Mouse (Mus musculus) embryo, embryonic 9.5 days (tissue): Measurements from ENCODE around the gene Heatr5b.
A peak's percentile ranks its signal among the peaks of the same experiment; 100 is the strongest.

Experiments used
- DNase-seq: peaks from one replicate; pipeline ENCODE4 v3.0.0-alpha.2; 2017; ENCODE audit errors: extremely low spot score

The Heatr5b gene

GRCm38 (mm10) chr17:78768937-78769336 lies 66.2 kb downstream of the Heatr5b start:
- DNase-seq: no peak

DNA sequence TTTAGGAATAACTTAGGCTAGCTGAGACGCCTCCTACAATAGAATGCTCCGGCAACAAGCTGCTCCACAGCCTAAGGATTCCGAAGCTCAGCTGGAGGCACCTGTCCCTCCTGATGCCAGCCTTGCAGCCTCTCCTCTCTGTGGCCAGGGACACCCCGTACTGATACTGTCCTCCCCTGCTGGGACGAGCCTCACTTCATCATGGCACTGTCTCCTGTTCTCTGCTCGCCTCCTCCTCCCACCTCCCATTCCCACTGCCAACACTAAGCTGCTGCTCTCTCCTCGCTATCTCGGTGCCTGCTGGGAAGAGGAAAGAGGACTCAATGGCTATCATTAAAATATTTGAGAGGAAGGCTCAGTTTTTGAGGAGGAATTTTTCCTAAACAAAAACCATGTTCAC lies 67.6 kb downstream of the Heatr5b start:
- DNase-seq: no peak

GRCm38 (mm10) chr17:78766084-78766483 lies 69.1 kb downstream of the Heatr5b start:
- no peak for DNase-seq

- DNase-seq: no peak
Observed at GRCm38 (mm10) chr17:78763272-78763671, 71.9 kb downstream of the Heatr5b start.

DNA sequence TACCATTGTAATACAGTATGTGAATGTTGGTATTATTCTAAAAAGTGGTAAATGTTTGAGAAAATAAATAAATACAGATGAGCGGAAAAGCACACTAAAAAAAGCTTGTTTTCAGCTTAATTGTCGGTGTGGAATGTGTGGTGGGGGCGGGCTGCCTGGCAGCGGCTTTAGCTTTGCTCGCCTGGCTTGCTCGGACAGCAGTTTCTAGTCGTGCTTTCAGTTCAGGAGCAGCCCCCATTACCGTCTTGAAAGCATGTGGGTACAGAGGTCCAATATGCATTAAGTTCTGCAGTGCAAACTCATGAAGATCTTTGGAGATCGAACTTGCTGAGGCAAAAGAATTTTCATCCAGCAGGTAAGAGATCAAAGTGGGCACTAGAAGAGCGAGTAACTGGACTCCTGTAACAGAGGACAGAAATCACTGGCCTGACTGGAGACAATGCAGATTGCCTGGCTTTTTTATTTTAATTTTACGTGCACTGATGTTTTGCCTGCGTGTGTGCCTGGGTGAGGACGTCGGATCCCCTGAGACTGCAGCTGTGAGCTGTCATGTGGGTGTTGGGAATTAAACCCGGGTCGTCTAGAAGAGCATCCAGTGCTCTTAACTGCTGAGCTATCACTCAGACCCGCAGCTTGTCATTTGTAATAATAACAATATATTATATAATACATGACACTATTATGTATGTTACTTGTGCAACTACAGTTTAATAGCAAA lies 82.1 kb downstream of the Heatr5b start:
- DNase-seq: no peak

DNA sequence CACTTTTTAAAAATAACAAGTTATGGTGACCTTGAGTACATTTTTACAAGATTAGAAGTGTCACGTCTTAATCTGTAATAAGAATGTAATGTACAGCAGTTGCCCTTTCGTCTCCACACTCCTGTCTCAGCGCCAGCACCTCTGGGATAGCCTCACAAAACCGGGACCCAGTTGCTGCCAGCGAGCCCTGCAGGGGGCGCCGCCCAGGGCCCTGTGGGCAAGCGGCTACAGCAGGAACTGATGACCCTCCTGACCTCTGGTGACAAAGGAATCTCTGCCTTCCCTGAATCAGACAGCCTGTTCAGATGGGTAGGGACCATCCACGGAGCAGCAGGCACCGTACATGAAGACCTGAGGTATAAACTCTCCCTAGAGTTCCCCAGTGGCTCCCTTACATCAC lies 83.1 kb downstream of the Heatr5b start:
- no peak for DNase-seq

DNA sequence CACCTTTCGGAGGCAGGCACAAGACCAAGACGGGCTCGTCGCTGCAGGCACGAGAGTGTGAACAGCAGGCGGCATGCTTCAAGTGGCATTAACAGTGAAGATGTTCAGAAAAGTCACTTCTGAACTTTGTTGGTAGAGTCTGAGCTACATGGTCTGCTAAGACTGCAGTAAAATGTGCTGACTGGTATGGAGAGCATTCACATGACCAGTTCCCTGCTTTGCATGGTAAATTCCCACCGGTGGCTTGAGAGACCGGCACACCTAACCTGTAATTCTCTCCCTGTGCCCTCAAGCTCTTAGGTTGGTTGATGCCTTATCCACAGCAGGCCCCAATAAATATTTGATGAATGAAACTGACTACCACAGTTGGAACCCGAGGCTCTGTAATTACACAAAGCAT lies 86.7 kb downstream of the Heatr5b start:
- no peak for DNase-seq

- no peak for DNase-seq
Observed at GRCm38 (mm10) chr17:78738416-78738815, 96.7 kb downstream of the Heatr5b start.

DNA sequence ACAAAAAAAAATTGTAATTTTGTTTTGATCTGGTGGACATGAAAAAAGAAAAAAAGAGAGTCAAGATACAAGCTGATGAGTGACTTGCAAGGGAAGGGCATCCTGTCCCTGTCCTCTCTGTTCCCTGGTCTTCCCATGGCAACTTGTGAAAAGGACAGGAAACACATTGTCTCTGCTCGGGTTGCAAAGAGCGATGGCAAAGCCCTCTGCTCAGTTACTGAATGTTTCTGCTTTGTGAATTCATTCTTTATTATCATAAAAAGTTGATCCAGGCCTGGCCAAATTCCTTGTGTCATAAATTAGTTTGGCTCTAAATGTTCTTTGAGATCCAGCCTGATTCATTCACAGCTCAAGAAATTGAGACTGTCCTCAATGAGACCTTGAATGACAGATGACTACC lies 97.4 kb downstream of the Heatr5b start:
- DNase-seq: no peak

DNA sequence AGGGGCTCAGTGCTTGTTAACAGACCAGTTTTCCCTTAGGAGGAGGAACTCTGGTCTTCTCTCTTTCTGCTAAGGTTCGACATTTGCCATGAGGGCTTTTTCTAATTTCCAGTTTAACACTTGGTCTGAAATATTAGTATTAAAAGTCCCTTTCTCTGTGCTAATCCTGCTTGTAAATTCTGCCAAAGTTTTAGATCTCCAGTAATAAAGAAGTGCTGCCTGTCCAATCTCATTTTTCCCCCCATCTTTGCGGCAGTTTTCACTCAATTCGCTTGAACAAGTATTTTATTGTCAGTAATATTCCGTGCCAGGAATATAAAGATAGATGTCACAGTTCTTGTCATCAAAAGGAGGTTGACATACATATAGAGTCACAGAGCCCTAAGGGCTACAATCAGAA lies 98.1 kb downstream of the Heatr5b start, which contains the start of gene Strn:
TSS of gene Strn (minus strand) at position 101 of the 400 bp plus-strand sequence.
- no peak for DNase-seq

- DNase-seq: peak; percentile 99
Observed at GRCm38 (mm10) chr17:78736473-78736988, 98.6 kb downstream of the Heatr5b start.

DNA sequence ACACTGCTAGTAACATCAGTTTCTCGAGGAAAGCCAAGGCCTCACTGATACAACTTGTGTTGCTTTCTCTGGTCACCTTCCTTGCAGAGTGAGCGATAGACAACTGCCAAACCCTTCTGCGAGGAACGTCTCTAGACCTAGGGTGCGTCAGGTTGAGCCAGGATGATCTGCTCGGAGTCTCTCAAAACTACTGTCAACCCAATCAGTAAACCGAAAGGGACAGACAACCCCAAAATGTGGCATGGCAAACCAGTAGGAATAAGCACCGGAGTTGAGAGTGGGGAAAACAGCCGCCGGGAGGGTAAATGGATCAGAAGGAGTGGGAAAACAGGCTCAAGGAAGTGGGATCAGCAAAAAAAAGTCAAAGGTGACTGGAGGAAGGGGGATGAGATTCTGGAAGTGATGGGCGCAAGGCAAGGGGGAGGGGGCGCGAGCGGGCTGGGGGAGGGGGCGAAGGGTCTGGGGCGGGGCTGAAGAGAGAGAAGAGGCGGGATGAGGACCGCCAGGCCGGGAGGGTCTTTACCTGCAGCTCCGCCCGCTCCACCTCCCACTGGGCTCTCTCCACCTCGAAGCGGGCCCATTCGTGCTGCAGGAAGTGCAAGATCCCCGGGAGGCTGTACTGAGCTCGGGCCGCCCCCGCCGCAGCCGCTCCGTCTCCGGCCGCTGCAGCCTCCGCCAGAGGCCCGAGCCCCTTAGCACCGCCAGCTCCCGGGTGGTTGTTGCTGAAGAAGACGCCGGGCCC lies 99.3 kb downstream of the Heatr5b start:
- no peak for DNase-seq

DNA sequence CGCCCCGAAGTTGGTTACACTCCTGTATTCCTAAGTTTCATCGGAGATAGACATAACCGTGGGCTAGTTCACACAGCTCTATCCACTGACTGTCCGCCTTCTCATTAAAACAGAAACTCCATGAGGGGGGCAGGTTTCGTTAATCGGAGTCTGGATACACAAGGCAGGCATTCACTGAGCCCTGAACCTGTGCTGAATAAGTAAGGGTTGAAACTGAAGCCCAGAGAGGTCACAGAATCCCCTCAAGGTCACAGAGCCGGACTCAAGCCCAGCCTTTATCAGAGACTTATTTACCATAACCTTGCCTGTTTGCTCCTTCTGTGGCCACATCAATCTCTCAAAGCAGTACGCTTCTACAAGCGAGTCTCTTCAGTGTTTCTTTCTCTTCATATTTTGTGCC lies 100.4 kb downstream of the Heatr5b start:
- DNase-seq: no peak

DNA sequence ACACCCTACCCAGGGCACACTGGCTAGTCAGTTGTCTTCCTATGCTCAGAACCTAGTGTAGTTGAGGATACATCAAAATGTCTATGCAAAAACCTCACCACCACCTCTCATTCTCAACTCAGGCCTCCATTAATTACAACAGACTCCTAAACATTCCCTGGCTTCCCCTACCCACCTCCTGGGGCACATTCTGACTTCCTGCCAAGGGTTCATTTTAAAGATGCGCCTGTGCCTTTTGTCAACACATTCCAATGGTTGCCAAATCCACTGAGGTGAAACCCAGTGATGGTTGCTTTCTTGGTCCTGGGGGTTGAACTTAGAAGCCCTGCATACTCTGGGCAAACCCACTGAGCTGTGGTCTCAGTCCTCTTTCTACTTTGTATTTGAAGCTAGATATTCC lies 103.1 kb downstream of the Heatr5b start:
- DNase-seq: no peak

GRCm38 (mm10) chr17:78726746-78727449 lies 108.3 kb downstream of the Heatr5b start:
- DNase-seq: no peak

GRCm38 (mm10) chr17:78724461-78725055 lies 110.6 kb downstream of the Heatr5b start:
- DNase-seq: no peak

DNA sequence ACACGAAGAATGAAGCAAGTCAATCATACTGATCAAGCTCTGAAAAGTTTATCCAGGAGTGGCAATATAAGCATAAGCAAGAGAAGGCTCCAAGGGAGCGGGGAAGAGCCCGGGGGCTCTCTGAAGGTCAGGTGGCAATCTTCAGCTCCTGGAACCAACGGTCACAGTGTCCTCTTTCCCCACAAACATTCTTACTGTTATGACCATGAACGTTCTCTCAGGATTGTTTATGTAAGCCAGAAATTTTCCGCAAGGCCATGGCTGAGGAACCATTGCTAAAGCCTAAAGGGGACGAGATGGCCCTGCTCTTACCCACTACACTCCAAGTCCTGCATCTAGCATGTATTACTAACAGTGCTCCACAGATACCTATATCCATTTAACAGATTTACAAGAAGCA lies 113.5 kb downstream of the Heatr5b start:
- no peak for DNase-seq

DNA sequence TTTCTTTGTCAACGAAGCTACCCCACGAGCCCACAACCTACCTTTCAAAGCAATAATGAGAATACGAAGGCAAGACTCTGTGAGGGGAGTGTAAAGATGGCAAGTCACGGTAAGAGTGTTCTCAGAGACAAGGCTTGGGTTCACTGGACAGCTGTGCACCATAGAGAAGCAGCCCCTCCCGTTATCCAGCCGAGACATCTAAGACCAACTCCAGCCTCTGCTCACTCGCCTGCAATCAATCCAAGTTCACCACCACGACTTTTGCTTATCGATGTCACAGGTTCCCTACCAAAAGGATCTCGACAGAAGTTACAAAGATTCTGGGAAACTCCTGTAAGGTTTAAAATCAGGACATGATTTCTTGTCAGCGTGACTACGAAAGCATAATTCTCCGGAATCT lies 116.1 kb downstream of the Heatr5b start:
- no peak for DNase-seq

GRCm38 (mm10) chr17:78710258-78710657 lies 124.9 kb downstream of the Heatr5b start:
- no peak for DNase-seq

DNA sequence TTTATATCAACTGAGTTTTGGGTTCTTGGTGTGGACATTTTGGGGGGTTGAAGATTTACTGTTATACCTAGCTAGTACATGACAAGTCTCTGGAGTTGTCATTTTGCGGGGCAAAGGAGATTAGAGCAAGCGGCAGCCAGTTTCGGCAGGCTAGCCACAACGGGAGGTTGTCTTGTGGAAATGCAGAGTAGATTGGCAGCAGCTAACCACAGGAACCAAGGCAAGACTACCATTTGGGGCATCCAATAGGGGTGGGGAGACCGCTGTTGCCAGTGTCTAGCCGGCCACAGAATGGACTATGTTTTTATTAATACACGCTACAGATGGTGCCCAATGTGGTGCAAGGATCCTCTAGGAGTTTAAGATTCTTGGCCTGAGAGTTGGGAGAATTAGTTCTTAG lies 126.7 kb downstream of the Heatr5b start:
- DNase-seq: no peak

DNA sequence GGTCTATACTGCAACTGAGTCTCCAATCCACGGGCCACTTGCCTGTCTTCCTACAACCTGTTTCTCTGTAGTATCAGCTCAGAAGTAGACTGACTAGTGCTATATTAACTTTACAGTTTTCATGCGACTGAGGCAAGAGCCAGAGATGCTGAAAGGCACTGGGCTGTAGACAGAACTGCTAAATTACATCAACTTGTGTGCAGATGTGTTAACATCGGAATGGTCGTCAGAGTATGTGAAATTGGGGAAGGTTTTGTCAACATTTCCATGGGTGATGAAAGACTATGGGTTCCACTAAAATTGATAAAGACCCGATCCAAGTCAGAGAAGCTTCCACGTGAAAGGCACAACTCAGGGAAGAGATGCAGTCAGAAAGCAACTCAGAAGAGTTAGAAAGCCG lies 132.2 kb downstream of the Heatr5b start:
- DNase-seq: no peak
